Mouse (Mus musculus) gastrocnemius, postnatal 25 days (tissue): Measurements from ENCODE around the gene Kctd5. TPM values are rescaled to one million over a fixed set of nuclear protein-coding genes. Genes with fewer than 3 reads are reported as not detected.

Source experiments
- microRNA-seq, 2 experiments: library from miRNA; unstranded; fragments of <30 nt; microRNA quantifications; one replicate each; pipeline ENCODE4 v1.2.0; 2021; ENCODE audit warnings: borderline replicate concordance in 2 of 2
- total RNA-seq, 2 experiments: library from RNA; stranded (reverse); gene quantifications; 1 replicate in 1 of 2; 2 replicates in 1 of 2; pipeline ENCODE4 v1.2.3; 2021

The Kctd5 gene
- total RNA-seq, 2 experiments from 2014 or later = 8.5 to 9.1 TPM

Small RNAs within 50 kb of the gene (microRNA-seq; reads per million reads assigned to microRNA genes)
- gene Gm27700 = 0 reads per million in 2 experiments

Other genes with a start within 250 kb of the Kctd5 start
- 100 to 1,000 TPM; 237 to 267 TPM for gene Elob, start 244.3 kb downstream of the Kctd5 start, total RNA-seq
- gene Prss33, start 237.4 kb downstream of the Kctd5 start, total RNA-seq = not detected
- gene Prss32, start 229.6 kb downstream of the Kctd5 start, total RNA-seq = not detected
- gene Prss41, start 229.3 kb downstream of the Kctd5 start, total RNA-seq = not detected
- gene Prss21, start 205.4 kb downstream of the Kctd5 start, total RNA-seq = not detected
- gene Dcpp1, start 192.6 kb downstream of the Kctd5 start, total RNA-seq = not detected
- gene Dcpp2, start 192.6 kb downstream of the Kctd5 start, total RNA-seq = not detected
- not detected for gene Dcpp3, start 156.0 kb downstream of the Kctd5 start, total RNA-seq
- gene Sbp, start 131.8 kb downstream of the Kctd5 start, total RNA-seq = not detected
- not detected for gene Sbpl, start 118.2 kb downstream of the Kctd5 start, total RNA-seq
- gene Prss30, start 92.9 kb downstream of the Kctd5 start, total RNA-seq = not detected
- not detected for gene Prss22, start 75.4 kb downstream of the Kctd5 start, total RNA-seq
- not detected for gene Prss27, start 35.3 kb downstream of the Kctd5 start, total RNA-seq
- 10 to 100 TPM; 35.2 to 38.6 TPM for gene Pdpk1, start 77.4 kb upstream of the Kctd5 start, total RNA-seq
- gene Amdhd2, start 90.3 kb upstream of the Kctd5 start, total RNA-seq = 1 to 10 TPM; 8.7 to 9.8 TPM
- gene Atp6v0c, start 96.2 kb upstream of the Kctd5 start, total RNA-seq = 100 to 1,000 TPM; 145 to 159 TPM
- gene Tbc1d24, start 132.1 kb upstream of the Kctd5 start, total RNA-seq = 1 to 10 TPM; 4.1 to 4.6 TPM
- gene Ntn3, start 136.0 kb upstream of the Kctd5 start, total RNA-seq = under 1 TPM; 0.35 to 0.56 TPM
- gene Tedc2, start 147.4 kb upstream of the Kctd5 start, total RNA-seq = 1 to 10 TPM; 1.4 to 1.9 TPM
- 1 to 10 TPM in 1 of 2 experiments, under 1 TPM in 1; 0.61 to 1.1 TPM for gene Ccnf, start 178.0 kb upstream of the Kctd5 start, total RNA-seq